Mouse (Mus musculus): Measurements from ENCODE around the gene Gm37240. TPM values are rescaled to one million over a fixed set of nuclear protein-coding genes. Genes with fewer than 3 reads are reported as not detected.
"Not testable (repeated sequence)": the region's sequence is repeated elsewhere in the genome, so short reads cannot be mapped to it uniquely, and the experiment has no call there.

The Gm37240 gene
- polyA plus RNA-seq, 1 experiment from 2014 or later: 0.52 TPM

DNA sequence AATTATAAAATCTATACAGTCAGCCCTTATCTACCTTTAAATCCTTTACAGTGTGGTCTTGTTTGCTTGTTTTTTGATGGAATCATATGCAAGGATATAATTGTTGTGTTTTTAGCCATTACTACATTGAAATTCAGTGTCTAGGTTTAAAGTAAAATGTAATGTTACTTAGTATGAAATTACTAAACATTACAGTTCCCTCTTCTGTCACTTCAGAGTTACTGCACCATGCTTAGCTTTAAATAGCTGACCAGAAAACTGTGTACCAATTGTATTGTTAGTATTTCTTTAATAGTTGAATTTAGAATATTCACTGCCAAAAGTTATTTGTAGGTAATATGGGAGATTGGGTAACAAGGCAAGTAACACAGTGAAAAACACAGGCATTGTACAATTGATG, 1017.2 kb downstream of the Gm37240 start:
- Histone ChIP-seq H3K4me1 (peaks cover 12% of the 10 kb centered on the region), H3K4me3 (no peak overlapping the region), H3K27ac (no peak overlapping the region), H3K9ac (no peak overlapping the region), H3K9me3 (replicated peaks) (no peaks in the 10 kb centered on the region), H3K36me3 (no peaks in the 10 kb centered on the region), H3K4me2 (no peak overlapping the region), H3K27me3 (replicated peaks) (no peaks in the 10 kb centered on the region)
- ATAC-seq: no peak

DNA sequence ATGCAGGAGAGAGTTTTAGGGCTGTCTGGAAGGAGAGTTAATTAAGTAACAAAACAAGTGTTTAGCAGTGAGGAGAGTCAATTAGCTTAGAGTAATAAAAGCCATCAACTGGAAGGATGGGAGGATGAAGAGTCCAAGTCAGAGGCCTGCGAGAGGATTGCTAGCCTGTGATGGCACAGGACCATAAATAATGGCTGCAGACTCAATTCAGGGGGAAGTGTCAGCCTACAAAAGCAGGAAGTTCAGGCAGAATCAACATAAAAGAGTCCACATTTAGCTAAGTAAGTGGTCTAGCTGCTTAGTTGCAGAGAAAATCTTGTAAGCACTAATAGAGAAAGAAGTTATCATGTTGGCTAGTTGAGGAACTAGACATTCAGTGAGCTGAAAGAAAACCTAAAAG, 1019.3 kb downstream of the Gm37240 start:
- no peak overlapping the region for H3K4me3 ChIP-seq
- no peak overlapping the region for H3K27ac ChIP-seq
- no peaks in the 10 kb centered on the region for H3K27me3 ChIP-seq (replicated peaks)
- H3K4me2 ChIP-seq: no peak overlapping the region
- H3K9me3 ChIP-seq (replicated peaks): no peaks in the 10 kb centered on the region
- peaks cover 12% of the 10 kb centered on the region for H3K4me1 ChIP-seq
- 40% methylated on average over 1 of the region's 1 CpGs for WGBS (ENCODE audit: insufficient replicate concordance)
- ATAC-seq: no peak
- H3K9ac ChIP-seq: no peak overlapping the region
- H3K36me3 ChIP-seq: no peaks in the 10 kb centered on the region

DNA sequence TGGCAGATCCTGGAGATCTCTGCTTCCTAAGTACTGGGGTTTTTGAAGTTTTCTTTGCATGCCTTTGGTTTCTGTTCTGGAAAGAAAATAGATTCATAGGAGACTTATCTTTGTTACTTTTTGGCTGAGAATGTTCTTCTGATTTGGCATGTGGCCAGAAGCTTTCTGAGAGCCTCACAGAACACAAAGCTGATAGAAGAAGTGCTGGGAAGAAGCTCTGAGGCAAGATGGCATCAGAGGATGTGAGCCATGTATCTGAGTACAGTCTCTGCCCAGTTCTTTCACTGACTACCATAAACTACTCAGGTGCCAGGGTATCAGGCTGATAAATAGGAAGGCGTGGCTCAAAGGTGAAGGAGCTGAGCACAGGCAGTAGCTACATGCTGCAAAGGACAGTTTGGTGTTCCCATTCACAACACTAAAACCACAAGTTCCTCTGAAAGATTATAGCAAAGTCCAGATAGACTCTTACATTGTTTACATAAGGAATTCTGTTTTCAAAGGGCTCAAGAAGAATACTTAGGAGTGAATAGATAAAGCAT, 1019.8 kb downstream of the Gm37240 start:
- Histone ChIP-seq H3K9me3 (replicated peaks) (no peaks in the 10 kb centered on the region), H3K4me1 (peaks cover 12% of the 10 kb centered on the region), H3K9ac (no peak overlapping the region), H3K4me3 (no peak overlapping the region), H3K4me2 (no peak overlapping the region), H3K36me3 (no peaks in the 10 kb centered on the region), H3K27ac (no peak overlapping the region), H3K27me3 (replicated peaks) (no peaks in the 10 kb centered on the region)
- no peak for ATAC-seq
- 53% methylated on average over 1 of the region's 1 CpGs for WGBS (ENCODE audit: insufficient replicate concordance)

DNA sequence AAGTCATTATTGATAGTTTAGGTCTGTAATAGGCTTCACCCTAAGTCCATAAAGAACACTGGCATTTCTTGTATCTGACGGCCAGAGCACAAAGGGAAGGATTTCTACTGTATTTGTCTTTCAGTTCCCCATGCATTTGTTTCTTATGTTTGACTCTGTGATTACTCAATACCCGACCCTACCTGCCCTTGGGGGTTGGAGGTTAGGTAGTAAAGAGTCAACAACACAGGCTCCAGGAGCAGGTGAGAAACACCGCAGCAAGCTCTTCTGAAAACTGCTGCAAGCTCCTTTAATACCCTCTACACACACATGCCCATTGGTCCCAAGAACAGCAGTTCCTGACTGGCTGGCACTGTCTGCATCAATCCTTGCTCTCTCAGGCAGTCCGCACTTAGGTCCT, 1020.5 kb downstream of the Gm37240 start:
- Histone ChIP-seq H3K4me2 (no peak overlapping the region), H3K27ac (no peak overlapping the region)

DNA sequence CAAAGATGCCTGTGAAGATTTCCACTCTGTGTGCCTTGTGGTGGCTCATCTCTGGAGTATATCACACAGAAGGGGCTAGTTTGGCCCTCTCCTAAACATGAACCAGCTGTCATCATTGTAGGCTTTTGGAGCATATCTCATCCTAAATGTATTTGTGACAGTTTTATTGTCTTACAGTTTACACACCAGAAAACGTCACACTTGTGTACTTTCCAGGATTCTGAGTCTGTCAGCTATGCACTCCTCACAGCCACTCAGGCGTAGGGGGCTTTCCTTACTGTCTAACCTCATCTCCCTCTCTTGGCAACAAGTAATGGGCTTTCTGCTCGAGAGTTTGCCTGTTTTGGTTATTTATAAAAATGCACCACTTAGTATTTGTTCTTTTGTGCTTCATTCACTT, 1021.6 kb downstream of the Gm37240 start:
- no peak overlapping the region for H3K27ac ChIP-seq
- peaks cover 14% of the 10 kb centered on the region for H3K4me1 ChIP-seq
- H3K36me3 ChIP-seq: no peaks in the 10 kb centered on the region
- H3K27me3 ChIP-seq (replicated peaks): no peaks in the 10 kb centered on the region
- no peak for ATAC-seq
- no peak overlapping the region for H3K4me3 ChIP-seq
- no peak overlapping the region for H3K4me2 ChIP-seq
- H3K9me3 ChIP-seq (replicated peaks): no peaks in the 10 kb centered on the region
- H3K9ac ChIP-seq: no peak overlapping the region
- WGBS (ENCODE audit: insufficient replicate concordance): 69% methylated on average over 3 of the region's 3 CpGs

More for the DNA sequence above, 1020.5 kb downstream of the Gm37240 start:
- no peaks in the 10 kb centered on the region for H3K9me3 ChIP-seq (replicated peaks)
- peak; percentile 44; the same call in 1 of the 2 replicates for ATAC-seq
- H3K36me3 ChIP-seq: no peaks in the 10 kb centered on the region
- H3K9ac ChIP-seq: no peak overlapping the region
- WGBS (ENCODE audit: insufficient replicate concordance): 63% methylated on average over 4 of the region's 4 CpGs
- H3K4me3 ChIP-seq: no peak overlapping the region
- no peaks in the 10 kb centered on the region for H3K27me3 ChIP-seq (replicated peaks)
- peaks cover 12% of the 10 kb centered on the region for H3K4me1 ChIP-seq

DNA sequence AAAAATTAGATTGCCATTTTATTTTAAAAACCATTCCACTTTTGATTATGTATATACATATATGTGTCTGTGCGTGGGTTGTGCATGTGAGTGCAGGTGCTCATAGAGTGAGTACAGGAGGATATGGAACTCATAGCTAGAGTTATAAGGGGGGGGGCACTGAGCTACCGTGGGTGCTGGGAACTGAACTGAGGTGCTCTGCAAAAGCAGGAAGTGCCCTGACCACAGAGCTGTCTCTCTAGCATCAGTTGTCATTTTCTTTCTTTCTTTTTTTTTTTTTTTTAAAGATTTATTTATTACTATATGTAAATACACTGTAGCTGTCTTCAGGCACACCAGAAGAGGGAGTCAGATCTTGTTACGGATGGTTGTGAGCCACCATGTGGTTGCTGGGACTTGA, 1025.5 kb downstream of the Gm37240 start:
- H3K4me2 ChIP-seq; H3K27me3 ChIP-seq (replicated peaks); H3K9ac ChIP-seq; H3K36me3 ChIP-seq; H3K4me3 ChIP-seq; ATAC-seq; H3K27ac ChIP-seq; H3K9me3 ChIP-seq (replicated peaks): not testable (repeated sequence)
- H3K4me1 ChIP-seq: peaks cover 26% of the 10 kb centered on the region
- WGBS (ENCODE audit: insufficient replicate concordance): 67% methylated on average over 3 of the region's 3 CpGs

DNA sequence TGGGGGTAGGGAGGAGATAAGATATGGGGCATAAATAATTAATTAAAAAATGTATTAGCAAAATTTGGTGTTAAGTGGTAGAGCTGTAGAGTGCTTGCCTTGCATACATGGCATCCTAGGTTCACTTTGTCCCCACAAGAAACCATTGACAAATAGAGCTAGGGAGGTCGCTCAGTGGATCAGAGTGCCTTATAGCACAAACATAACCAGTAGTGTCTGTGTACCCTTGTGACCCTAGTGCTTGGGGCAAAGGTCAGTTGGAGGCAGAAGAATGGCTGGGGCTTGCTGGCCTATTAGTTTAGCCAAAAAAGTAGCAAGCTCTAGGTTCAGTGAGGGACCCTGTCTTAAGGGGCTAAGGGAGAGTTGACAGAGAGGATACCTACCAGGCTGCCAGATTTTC, 1026.6 kb downstream of the Gm37240 start:
- Histone ChIP-seq H3K36me3 (no peaks in the 10 kb centered on the region), H3K4me2 (no peak overlapping the region), H3K9ac (no peak overlapping the region), H3K4me1 (peaks cover 25% of the 10 kb centered on the region), H3K27me3 (replicated peaks) (no peaks in the 10 kb centered on the region), H3K27ac (0 out of 2 replicates have a peak overlapping the region, but pooled peaks have one; percentile 30), H3K4me3 (no peak overlapping the region), H3K9me3 (replicated peaks) (no peaks in the 10 kb centered on the region)
- ATAC-seq: peak; percentile 35
- WGBS (ENCODE audit: insufficient replicate concordance): 67% methylated on average over 1 of the region's 1 CpGs

DNA sequence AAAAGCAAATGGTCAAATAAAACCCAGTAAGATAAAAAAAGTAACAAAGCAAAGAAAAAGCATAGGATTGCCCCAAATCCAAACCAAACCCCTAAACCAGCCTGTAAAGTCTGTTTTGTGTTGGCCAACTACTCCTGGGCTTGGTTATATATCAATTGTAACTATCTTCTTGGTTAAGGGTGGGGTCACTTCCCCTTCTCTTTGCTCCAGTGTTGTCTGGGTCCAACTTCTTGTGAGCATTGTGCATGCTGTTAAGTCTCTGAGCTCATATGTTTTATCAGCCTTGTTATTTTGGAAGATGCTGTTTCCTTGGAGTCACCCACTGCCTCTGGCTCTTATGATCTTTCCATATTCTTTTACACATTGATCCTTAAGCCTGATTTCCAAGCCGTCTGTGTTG, 1032.9 kb downstream of the Gm37240 start:
- Histone ChIP-seq H3K36me3 (no peaks in the 10 kb centered on the region), H3K4me2 (no peak overlapping the region), H3K4me1 (peaks cover 44% of the 10 kb centered on the region), H3K9ac (no peak overlapping the region), H3K4me3 (no peak overlapping the region), H3K27ac (no peak overlapping the region), H3K27me3 (replicated peaks) (no peaks in the 10 kb centered on the region), H3K9me3 (replicated peaks) (no peaks in the 10 kb centered on the region)
- ATAC-seq: no peak
- WGBS (ENCODE audit: insufficient replicate concordance): 50% methylated on average over 1 of the region's 1 CpGs

DNA sequence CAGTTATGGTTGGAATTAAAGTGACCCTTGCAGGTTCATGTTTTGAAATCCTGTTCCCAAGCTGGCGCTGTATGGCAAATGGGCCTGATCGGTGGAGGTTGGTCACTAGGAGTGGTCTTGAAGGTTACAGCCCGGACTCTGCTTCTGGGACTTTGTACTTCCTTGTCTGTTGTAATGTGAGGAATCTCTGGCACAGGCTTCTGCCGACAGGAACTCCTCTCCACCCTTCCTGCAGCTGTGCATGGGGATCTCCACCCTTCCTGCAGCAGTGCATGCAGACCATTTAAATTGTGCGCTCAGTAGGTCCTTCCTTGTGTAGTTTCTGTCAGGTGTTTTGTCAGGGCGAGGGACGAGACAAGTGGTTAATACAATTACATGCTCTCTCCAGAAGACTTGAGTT, 1034.4 kb downstream of the Gm37240 start:
- no peak for ATAC-seq
- no peak overlapping the region for H3K9ac ChIP-seq
- H3K4me1 ChIP-seq: peaks cover 39% of the 10 kb centered on the region

DNA sequence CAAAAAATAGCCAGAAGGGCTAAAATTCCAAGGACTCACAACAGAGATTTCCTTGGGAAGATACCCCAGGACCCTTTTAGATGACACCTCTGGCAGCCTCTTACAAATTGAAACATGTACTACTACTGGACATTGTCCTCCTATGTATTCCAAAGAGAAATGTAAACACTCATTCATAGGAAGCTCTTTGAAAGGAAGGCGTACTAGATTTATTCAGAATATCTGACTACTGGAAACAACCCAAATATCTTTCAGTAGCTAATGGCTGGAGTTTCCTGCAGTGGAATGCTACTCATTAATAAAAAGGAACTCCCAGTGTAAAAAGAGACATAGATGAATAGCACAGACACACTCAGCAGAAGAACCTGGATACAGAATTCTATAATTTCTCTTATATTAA, 1035.5 kb downstream of the Gm37240 start:
- H3K27me3 ChIP-seq (replicated peaks): no peaks in the 10 kb centered on the region
- 67% methylated on average over 1 of the region's 1 CpGs for WGBS (ENCODE audit: insufficient replicate concordance)

More for the DNA sequence above, 1034.4 kb downstream of the Gm37240 start:
- WGBS (ENCODE audit: insufficient replicate concordance): 43% methylated on average over 7 of the region's 7 CpGs
- no peak overlapping the region for H3K27ac ChIP-seq
- H3K4me2 ChIP-seq: no peak overlapping the region
- H3K9me3 ChIP-seq (replicated peaks): no peaks in the 10 kb centered on the region
- no peaks in the 10 kb centered on the region for H3K27me3 ChIP-seq (replicated peaks)
- no peak overlapping the region for H3K4me3 ChIP-seq
- no peaks in the 10 kb centered on the region for H3K36me3 ChIP-seq

DNA sequence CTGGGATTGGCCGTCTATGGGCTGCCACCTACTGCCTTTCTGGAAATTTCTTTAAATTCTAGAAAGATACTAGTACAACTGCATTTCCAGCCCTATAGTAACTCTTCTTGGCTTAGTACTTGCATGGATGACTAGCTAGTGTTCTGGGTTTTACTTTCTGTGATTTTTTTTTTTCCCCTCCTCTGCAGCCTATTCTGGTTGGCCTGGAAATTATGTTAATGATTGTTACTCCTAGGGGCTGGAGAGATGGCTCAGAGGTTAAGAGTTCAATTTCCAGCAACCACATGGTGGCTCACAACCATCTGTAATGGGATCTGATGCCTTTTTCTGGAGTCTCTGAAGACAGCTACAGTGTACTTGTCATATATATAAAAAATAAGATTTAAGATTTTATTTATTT, 1036.9 kb downstream of the Gm37240 start:
- ATAC-seq: no peak
- Histone ChIP-seq H3K9ac (no peak overlapping the region), H3K36me3 (no peaks in the 10 kb centered on the region), H3K27ac (no peak overlapping the region), H3K27me3 (replicated peaks) (no peaks in the 10 kb centered on the region), H3K4me2 (no peak overlapping the region), H3K4me1 (peaks cover 45% of the 10 kb centered on the region), H3K9me3 (replicated peaks) (no peaks in the 10 kb centered on the region), H3K4me3 (no peak overlapping the region)
- WGBS (ENCODE audit: insufficient replicate concordance): 82% methylated on average over 1 of the region's 1 CpGs

More for the DNA sequence above, 1035.5 kb downstream of the Gm37240 start:
- Histone ChIP-seq H3K4me1 (peaks cover 37% of the 10 kb centered on the region), H3K36me3 (no peaks in the 10 kb centered on the region), H3K9me3 (replicated peaks) (no peaks in the 10 kb centered on the region), H3K4me2 (no peak overlapping the region), H3K27ac (no peak overlapping the region), H3K4me3 (no peak overlapping the region), H3K9ac (no peak overlapping the region)
- ATAC-seq: no peak

DNA sequence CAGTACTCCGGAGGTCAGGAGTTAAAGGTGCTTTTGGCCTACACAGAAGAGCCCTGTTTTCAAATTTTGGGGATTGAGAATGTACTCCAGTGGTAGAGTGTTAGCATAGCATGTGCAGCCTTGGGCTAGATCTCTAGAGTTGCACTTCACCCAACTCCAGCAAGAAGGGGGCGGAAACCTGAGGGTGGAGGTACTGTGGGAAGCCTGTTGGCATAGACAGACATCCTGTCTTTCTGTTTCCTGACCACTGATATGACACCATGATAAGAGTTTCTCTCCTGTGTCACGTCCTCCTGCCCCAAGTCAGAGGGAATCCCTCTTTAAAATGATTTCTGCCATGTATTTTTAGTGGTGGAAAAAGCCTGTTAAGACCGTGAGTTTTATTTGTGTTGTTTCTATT, 1038.5 kb downstream of the Gm37240 start:
- no peaks in the 10 kb centered on the region for H3K9me3 ChIP-seq (replicated peaks)
- H3K4me2 ChIP-seq: no peak overlapping the region
- H3K36me3 ChIP-seq: no peaks in the 10 kb centered on the region
- no peak overlapping the region for H3K4me3 ChIP-seq
- H3K9ac ChIP-seq: no peak overlapping the region
- 45% methylated on average over 4 of the region's 4 CpGs for WGBS (ENCODE audit: insufficient replicate concordance)
- H3K27me3 ChIP-seq (replicated peaks): no peaks in the 10 kb centered on the region
- ATAC-seq: 0 out of 2 replicates have a peak, but pooled peaks have one; percentile 44
- no peak overlapping the region for H3K27ac ChIP-seq
- peaks cover 38% of the 10 kb centered on the region for H3K4me1 ChIP-seq

DNA sequence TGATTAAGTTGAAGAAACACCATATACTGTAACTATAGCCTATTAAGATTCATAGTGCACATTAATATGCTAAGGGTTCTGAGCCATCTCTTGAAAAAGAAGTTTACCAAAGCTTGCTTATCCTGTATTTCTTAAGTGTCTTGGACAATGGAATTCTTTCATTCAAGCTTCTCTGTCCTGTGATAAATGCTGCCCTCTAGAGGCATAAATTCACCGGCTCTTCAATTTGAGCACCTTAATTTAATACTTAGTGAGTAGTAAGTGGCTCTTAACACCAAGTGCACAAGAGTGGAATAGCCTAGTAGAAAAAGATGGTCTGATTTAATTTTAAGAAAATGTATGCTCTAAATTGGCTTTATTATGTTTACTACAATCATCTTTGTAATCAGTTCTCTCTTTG, 1043.7 kb downstream of the Gm37240 start:
- ATAC-seq: no peak
- Histone ChIP-seq H3K36me3 (no peaks in the 10 kb centered on the region), H3K9me3 (replicated peaks) (no peaks in the 10 kb centered on the region), H3K9ac (no peak overlapping the region), H3K4me2 (no peak overlapping the region), H3K4me3 (no peak overlapping the region), H3K4me1 (peaks cover 11% of the 10 kb centered on the region), H3K27ac (no peak overlapping the region), H3K27me3 (replicated peaks) (no peaks in the 10 kb centered on the region)
- 35% methylated on average over 1 of the region's 1 CpGs for WGBS (ENCODE audit: insufficient replicate concordance)
